Mouse (Mus musculus) midbrain, embryonic 15.5 days (tissue): ENCODE measurements around the gene Rbsn. TPM values are rescaled to one million over a fixed set of nuclear protein-coding genes. Genes with fewer than 3 reads are reported as not detected.

ENCODE experiments used
- ATAC-seq: fragments of 200-750 bp; cut with Nextera tagmentation; replicated peaks from 2 replicates; pipeline ENCODE4 v1.8.0; 2017; ENCODE audit warnings: moderate TSS enrichment
- H3K27ac ChIP-seq: fragments of 300-500 bp; sonication (generic); 2 replicates; pipeline ENCODE4 v1.5.1; 2015; ENCODE audit warnings: mild to moderate bottlenecking, inconsistent platforms
- H3K27me3 ChIP-seq: fragments of 300-500 bp; sonication (generic); replicated peaks from 2 replicates; pipeline ENCODE4 v1.6.1; 2015; ENCODE audit warnings: inconsistent platforms
- H3K36me3 ChIP-seq: fragments of 300-500 bp; sonication (generic); replicated peaks from 2 replicates; pipeline ENCODE4 v1.6.1; 2015; ENCODE audit warnings: inconsistent platforms
- H3K4me1 ChIP-seq: fragments of 300-500 bp; sonication (generic); 2 replicates; pipeline ENCODE4 v1.6.1; 2015; ENCODE audit warnings: inconsistent platforms
- H3K4me2 ChIP-seq: fragments of 300-500 bp; sonication (generic); 2 replicates; pipeline ENCODE4 v1.6.1; 2015; ENCODE audit warnings: inconsistent platforms, mild to moderate bottlenecking, moderate library complexity
- H3K4me3 ChIP-seq: fragments of 300-500 bp; sonication (generic); 2 replicates; pipeline ENCODE4 v1.5.1; 2015; ENCODE audit warnings: mild to moderate bottlenecking, inconsistent platforms
- H3K9ac ChIP-seq: fragments of 300-500 bp; sonication (generic); 2 replicates; pipeline ENCODE4 v1.6.1; 2015; ENCODE audit warnings: mild to moderate bottlenecking, inconsistent platforms
- H3K9me3 ChIP-seq: fragments of 300-500 bp; sonication (generic); 2 replicates; pipeline ENCODE4 v1.6.1; 2016; ENCODE audit warnings: inconsistent platforms
- WGBS: fragments of 180-500 bp; shearing (Covaris S2); methylation state at CpG from one replicate; pipeline ENCODE4 v1.1.7; 2015; ENCODE audit warnings: mixed read lengths; 5-methylcytosine and 5-hydroxymethylcytosine counted together
- polyA plus RNA-seq: library from polyadenylated mRNA; unstranded; fragments of >200 nt; fragmentation: Nextera tagmentation; extraction: Ambion mirVana; gene quantifications from 2 replicates; pipeline ENCODE4 v1.2.1, GENCODE M21; 2015

The Rbsn gene
- polyA plus RNA-seq, 1 experiment from 2014 or later: 39.0 TPM

- Histone ChIP-seq H3K27me3 (no peaks in the 10 kb centered on the region), H3K36me3 (no peaks in the 10 kb centered on the region), H3K4me3 (no peak overlapping the region), H3K27ac (no peak overlapping the region), H3K4me2 (no peak overlapping the region), H3K4me1 (no peaks in the 10 kb centered on the region), H3K9me3 (no peaks in the 10 kb centered on the region), H3K9ac (no peak overlapping the region)
- 96% methylated on average over 2 of the region's 2 CpGs for WGBS
- ATAC-seq: no peak
These were observed 14.9 kb upstream of the Rbsn start for GRCm38 (mm10) chr6:92229586-92229985.

- no peak overlapping the region for H3K27ac ChIP-seq
- no peak overlapping the region for H3K4me2 ChIP-seq
These were observed 14.4 kb upstream of the Rbsn start for GRCm38 (mm10) chr6:92229103-92229502.

GRCm38 (mm10) chr6:92224981-92225380 is 10.3 kb upstream of the Rbsn start:
- Histone ChIP-seq H3K27ac (no peak overlapping the region), H3K9me3 (no peaks in the 10 kb centered on the region), H3K36me3 (no peaks in the 10 kb centered on the region), H3K4me3 (no peak overlapping the region), H3K4me1 (no peaks in the 10 kb centered on the region), H3K9ac (no peak overlapping the region), H3K4me2 (no peak overlapping the region), H3K27me3 (no peaks in the 10 kb centered on the region)
- 73% methylated on average over 1 of the region's 1 CpGs for WGBS
- no peak for ATAC-seq

More at GRCm38 (mm10) chr6:92229103-92229502, 14.4 kb upstream of the Rbsn start:
- H3K4me1 ChIP-seq: no peaks in the 10 kb centered on the region
- H3K4me3 ChIP-seq: no peak overlapping the region
- ATAC-seq: no peak
- no peaks in the 10 kb centered on the region for H3K9me3 ChIP-seq
- no peak overlapping the region for H3K9ac ChIP-seq
- H3K27me3 ChIP-seq: no peaks in the 10 kb centered on the region
- H3K36me3 ChIP-seq: no peaks in the 10 kb centered on the region

- H3K4me1 ChIP-seq: no peaks in the 10 kb centered on the region
- H3K9ac ChIP-seq: no peak overlapping the region
- H3K36me3 ChIP-seq: no peaks in the 10 kb centered on the region
- no peaks in the 10 kb centered on the region for H3K9me3 ChIP-seq
- WGBS: 91% methylated on average over 3 of the region's 3 CpGs
- H3K27ac ChIP-seq: no peak overlapping the region
- no peak overlapping the region for H3K4me2 ChIP-seq
- no peak for ATAC-seq
- no peak overlapping the region for H3K4me3 ChIP-seq
- no peaks in the 10 kb centered on the region for H3K27me3 ChIP-seq
These were observed 7.3 kb upstream of the Rbsn start for GRCm38 (mm10) chr6:92222021-92222420.

- no peaks in the 10 kb centered on the region for H3K9me3 ChIP-seq
- no peak overlapping the region for H3K9ac ChIP-seq
- no peak overlapping the region for H3K4me2 ChIP-seq
- ATAC-seq: no peak
- H3K4me1 ChIP-seq: no peaks in the 10 kb centered on the region
- WGBS: 82% methylated on average over 6 of the region's 6 CpGs
- H3K27ac ChIP-seq: no peak overlapping the region
- H3K27me3 ChIP-seq: no peaks in the 10 kb centered on the region
- no peak overlapping the region for H3K4me3 ChIP-seq
- H3K36me3 ChIP-seq: no peaks in the 10 kb centered on the region
These were observed 6.9 kb upstream of the Rbsn start for GRCm38 (mm10) chr6:92221604-92222003.

- no peak overlapping the region for H3K4me3 ChIP-seq
- peaks cover 5% of the 10 kb centered on the region; the same call in 1 of the 2 replicates for H3K4me1 ChIP-seq
- H3K36me3 ChIP-seq: no peaks in the 10 kb centered on the region
- no peaks in the 10 kb centered on the region for H3K27me3 ChIP-seq
- no peak overlapping the region for H3K9ac ChIP-seq
- no peak for ATAC-seq
- H3K9me3 ChIP-seq: no peaks in the 10 kb centered on the region
- 50% methylated on average over 3 of the region's 3 CpGs for WGBS
- no peak overlapping the region for H3K27ac ChIP-seq
- H3K4me2 ChIP-seq: no peak overlapping the region
These were observed 4.7 kb upstream of the Rbsn start for GRCm38 (mm10) chr6:92219445-92219844.

- H3K4me2 ChIP-seq: peak overlapping the region; percentile 88
- under 1% methylated on average over 48 of the region's 48 CpGs for WGBS
- H3K4me1 ChIP-seq: peaks cover 17% of the 10 kb centered on the region
- H3K4me3 ChIP-seq: peak overlapping the region; percentile 99
- no peaks in the 10 kb centered on the region for H3K27me3 ChIP-seq
- H3K9me3 ChIP-seq: no peaks in the 10 kb centered on the region
- H3K9ac ChIP-seq: peak overlapping the region; percentile 95
- H3K36me3 ChIP-seq: peaks cover 5% of the 10 kb centered on the region; the same call in 1 of the 2 replicates
- H3K27ac ChIP-seq: peak overlapping the region; percentile 93
- ATAC-seq: peak; percentile 88
These were observed 511 bp downstream of the Rbsn start for GRCm38 (mm10) chr6:92214055-92214772.

- ATAC-seq: no peak
- no peaks in the 10 kb centered on the region for H3K27me3 ChIP-seq
- no peak overlapping the region for H3K4me3 ChIP-seq
- no peak overlapping the region for H3K4me2 ChIP-seq
- no peak overlapping the region for H3K9ac ChIP-seq
- no peaks in the 10 kb centered on the region for H3K9me3 ChIP-seq
- peaks cover 51% of the 10 kb centered on the region for H3K36me3 ChIP-seq
- 92% methylated on average over 8 of the region's 8 CpGs for WGBS
- H3K4me1 ChIP-seq: no peaks in the 10 kb centered on the region
- no peak overlapping the region for H3K27ac ChIP-seq
These were observed 15.3 kb downstream of the Rbsn start for GRCm38 (mm10) chr6:92199414-92199813.

- Histone ChIP-seq H3K27me3 (no peaks in the 10 kb centered on the region), H3K4me2 (peak overlapping the region; percentile 70), H3K4me1 (peaks cover 16% of the 10 kb centered on the region), H3K9ac (peak overlapping the region; percentile 74), H3K4me3 (peak overlapping the region; percentile 80), H3K9me3 (no peaks in the 10 kb centered on the region; the same call in 1 of the 2 replicates), H3K36me3 (peaks cover 10% of the 10 kb centered on the region; the same call in 1 of the 2 replicates), H3K27ac (peak overlapping the region; percentile 83)
- peak; percentile 80 for ATAC-seq
- 4% methylated on average over 10 of the region's 10 CpGs for WGBS
These were observed 30.5 kb downstream of the Rbsn start for GRCm38 (mm10) chr6:92184178-92184577.

GRCm38 (mm10) chr6:92183621-92184131 is 31.0 kb downstream of the Rbsn start, which contains the start of gene Mrps25:
Gene Mrps25 (minus strand): TSS chr6:92184033.
- Histone ChIP-seq H3K4me1 (peaks cover 16% of the 10 kb centered on the region), H3K27me3 (no peaks in the 10 kb centered on the region), H3K36me3 (peaks cover 10% of the 10 kb centered on the region; the same call in 1 of the 2 replicates), H3K4me2 (peak within 1 kb of the TSS; percentile 70), H3K4me3 (peak within 1 kb of the TSS; percentile 80), H3K27ac (peak within 1 kb of the TSS; percentile 83), H3K9me3 (no peaks in the 10 kb centered on the region; the same call in 1 of the 2 replicates), H3K9ac (peak within 1 kb of the TSS; percentile 74)
- ATAC-seq: peak; percentile 96
- 0% methylated on average over 42 of the region's 42 CpGs for WGBS

GRCm38 (mm10) chr6:92176450-92176849 is 38.3 kb downstream of the Rbsn start:
- Histone ChIP-seq H3K9ac (no peak overlapping the region), H3K27ac (no peak overlapping the region), H3K36me3 (peaks cover 45% of the 10 kb centered on the region), H3K9me3 (no peaks in the 10 kb centered on the region; the same call in 1 of the 2 replicates), H3K27me3 (no peaks in the 10 kb centered on the region), H3K4me1 (no peaks in the 10 kb centered on the region), H3K4me2 (no peak overlapping the region), H3K4me3 (no peak overlapping the region)
- no peak for ATAC-seq
- 95% methylated on average over 1 of the region's 1 CpGs for WGBS

- Histone ChIP-seq H3K36me3 (peaks cover 56% of the 10 kb centered on the region), H3K27ac (no peak overlapping the region), H3K4me3 (no peak overlapping the region), H3K27me3 (no peaks in the 10 kb centered on the region), H3K4me1 (no peaks in the 10 kb centered on the region), H3K4me2 (no peak overlapping the region), H3K9ac (no peak overlapping the region), H3K9me3 (no peaks in the 10 kb centered on the region)
- 89% methylated on average over 1 of the region's 1 CpGs for WGBS
- no peak for ATAC-seq
These were observed 52.0 kb downstream of the Rbsn start for GRCm38 (mm10) chr6:92162724-92163123.

- Histone ChIP-seq H3K27me3 (no peaks in the 10 kb centered on the region), H3K4me1 (no peaks in the 10 kb centered on the region), H3K36me3 (peaks cover 65% of the 10 kb centered on the region)
These were observed 55.9 kb downstream of the Rbsn start for GRCm38 (mm10) chr6:92158801-92159200.

More at GRCm38 (mm10) chr6:92158801-92159200, 55.9 kb downstream of the Rbsn start:
- H3K27ac ChIP-seq: no peak overlapping the region
- H3K9me3 ChIP-seq: no peaks in the 10 kb centered on the region
- no peak overlapping the region for H3K4me3 ChIP-seq
- ATAC-seq: no peak
- no peak overlapping the region for H3K4me2 ChIP-seq
- H3K9ac ChIP-seq: no peak overlapping the region
- whole genome bisulfite sequencing: 99% methylated on average over 3 of the region's 3 CpGs
